Mouse (Mus musculus) naive thymus-derived CD4-positive, alpha-beta T cell, adult 5 months (primary cell): Measurements from ENCODE around the gene Ptpn20. TPM values are rescaled to one million over a fixed set of nuclear protein-coding genes. Genes with fewer than 3 reads are reported as not detected.

Experiments
- polyA plus RNA-seq: library from polyadenylated mRNA; unstranded; fragments of 100-300 nt; shearing (Covaris generic); gene quantifications from one replicate; pipeline ENCODE4 v1.2.1, GENCODE M21; 2017

The Ptpn20 gene
- polyA plus RNA-seq: not detected

GRCm38 (mm10) chr14:33588951-33589350, at the start of gene Ptpn20:
Gene Ptpn20 (plus strand): TSS chr14:33589207.

Other genes with a start within 250 kb of the Ptpn20 start
- 17.8 TPM for gene Mapk8, start 142.0 kb upstream of the Ptpn20 start, polyA plus RNA-seq
- not detected for gene Frmpd2, start 117.5 kb upstream of the Ptpn20 start, polyA plus RNA-seq